Mouse (Mus musculus): ENCODE data around the gene Cyth3. TPM values are rescaled to one million over a fixed set of nuclear protein-coding genes. Genes with fewer than 3 reads are reported as not detected.
A peak's percentile ranks its signal among the peaks of the same experiment; 100 is the strongest.

Cyth3 gene
- polyA plus RNA-seq, 1 experiment from 2014 or later: 61.5 TPM

DNA sequence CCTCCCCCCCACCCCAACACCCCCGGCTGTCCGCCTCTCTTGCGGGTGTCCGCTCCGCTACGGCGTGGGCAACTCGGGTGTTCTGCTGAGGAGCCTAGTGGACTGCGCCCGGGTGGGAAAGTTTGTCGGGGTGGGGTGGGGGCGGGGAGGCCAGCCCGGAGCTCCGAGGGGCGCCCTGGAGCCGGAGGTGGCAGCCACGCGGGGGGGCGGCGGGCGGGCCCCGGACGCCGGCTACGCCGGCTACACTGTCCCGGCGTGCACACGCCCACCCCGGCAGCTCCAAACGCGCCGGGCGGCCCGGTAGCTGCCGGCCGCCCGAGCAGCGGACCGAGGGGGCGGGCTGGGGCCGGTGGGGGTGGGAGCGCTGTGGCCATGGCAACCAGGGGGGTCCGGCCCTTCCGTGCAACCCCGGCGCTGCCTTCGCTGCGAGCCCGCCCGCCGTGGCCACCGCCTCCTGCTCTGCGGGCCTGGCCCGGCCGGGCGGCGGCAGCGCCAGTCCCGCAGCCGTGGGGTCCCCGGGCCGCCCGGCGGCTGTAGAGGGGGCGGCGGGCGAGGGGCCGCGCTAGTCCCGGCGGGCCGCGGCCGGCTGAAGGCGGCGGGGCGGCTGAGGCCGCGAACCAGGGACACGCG lies 109.4 kb downstream of the Cyth3 start:
- Histone ChIP-seq H3K4me2 (ENCODE audit: low read depth, low read length) (peak overlapping the region; percentile 91), H3K27ac (ENCODE audit: low read length) (peak overlapping the region; percentile 85)
- 1% methylated on average over 53 of the region's 82 CpGs for WGBS

GRCm38 (mm10) chr5:143732180-143732891 lies 110.1 kb downstream of the Cyth3 start, which contains the start of gene Usp42:
TSS of gene Usp42 (minus strand) at chr5:143732280.
- Histone ChIP-seq H3K4me1 (replicated peaks; ENCODE audit: control insufficient read depth, insufficient read depth, low read length) (peaks cover 10% of the 10 kb centered on the region), H3K27ac (ENCODE audit: low read length) (peak within 1 kb of the TSS; percentile 85), H3K9ac (ENCODE audit: low read length) (peak within 1 kb of the TSS; percentile 93), H3K9me3 (ENCODE audit: control insufficient read depth, low read length) (no peaks in the 10 kb centered on the region), H3K27me3 (ENCODE audit: control insufficient read depth, insufficient read depth, low read depth, low read length) (no peaks in the 10 kb centered on the region), H3K4me3 (ENCODE audit: low read length) (peak within 1 kb of the TSS; percentile 93), H3K36me3 (ENCODE audit: control insufficient read depth, insufficient read depth, low read length) (peaks cover 4% of the 10 kb centered on the region; the same call in 1 of the 2 replicates), H3K4me2 (ENCODE audit: low read depth, low read length) (peak within 1 kb of the TSS; percentile 91)
- under 1% methylated on average over 57 of the region's 82 CpGs for WGBS
- peak; percentile 99 for ATAC-seq (ENCODE audit: low read depth)

More for the DNA sequence above, 109.4 kb downstream of the Cyth3 start:
- Histone ChIP-seq H3K4me3 (ENCODE audit: low read length) (peak overlapping the region; percentile 93), H3K27me3 (ENCODE audit: control insufficient read depth, insufficient read depth, low read depth, low read length) (no peaks in the 10 kb centered on the region), H3K9me3 (ENCODE audit: control insufficient read depth, low read length) (no peaks in the 10 kb centered on the region), H3K9ac (ENCODE audit: low read length) (peak overlapping the region; percentile 93), H3K36me3 (ENCODE audit: control insufficient read depth, insufficient read depth, low read length) (peaks cover 7% of the 10 kb centered on the region; the same call in 1 of the 2 replicates), H3K4me1 (replicated peaks; ENCODE audit: control insufficient read depth, insufficient read depth, low read length) (peaks cover 10% of the 10 kb centered on the region)
- ATAC-seq (ENCODE audit: low read depth): peak; percentile 56

- Histone ChIP-seq H3K9me3 (ENCODE audit: control insufficient read depth, low read length) (no peaks in the 10 kb centered on the region), H3K4me3 (ENCODE audit: low read length) (no peak overlapping the region), H3K4me1 (replicated peaks; ENCODE audit: control insufficient read depth, insufficient read depth, low read length) (no peaks in the 10 kb centered on the region), H3K4me2 (ENCODE audit: low read depth, low read length) (no peak overlapping the region), H3K36me3 (ENCODE audit: control insufficient read depth, insufficient read depth, low read length) (no peaks in the 10 kb centered on the region), H3K27ac (ENCODE audit: low read length) (no peak overlapping the region), H3K27me3 (ENCODE audit: control insufficient read depth, insufficient read depth, low read depth, low read length) (no peaks in the 10 kb centered on the region), H3K9ac (ENCODE audit: low read length) (no peak overlapping the region)
- no peak for ATAC-seq (ENCODE audit: low read depth)
- WGBS: 56% methylated on average over 2 of the region's 2 CpGs
Observed at GRCm38 (mm10) chr5:143749630-143750208, 127.5 kb downstream of the Cyth3 start.

DNA sequence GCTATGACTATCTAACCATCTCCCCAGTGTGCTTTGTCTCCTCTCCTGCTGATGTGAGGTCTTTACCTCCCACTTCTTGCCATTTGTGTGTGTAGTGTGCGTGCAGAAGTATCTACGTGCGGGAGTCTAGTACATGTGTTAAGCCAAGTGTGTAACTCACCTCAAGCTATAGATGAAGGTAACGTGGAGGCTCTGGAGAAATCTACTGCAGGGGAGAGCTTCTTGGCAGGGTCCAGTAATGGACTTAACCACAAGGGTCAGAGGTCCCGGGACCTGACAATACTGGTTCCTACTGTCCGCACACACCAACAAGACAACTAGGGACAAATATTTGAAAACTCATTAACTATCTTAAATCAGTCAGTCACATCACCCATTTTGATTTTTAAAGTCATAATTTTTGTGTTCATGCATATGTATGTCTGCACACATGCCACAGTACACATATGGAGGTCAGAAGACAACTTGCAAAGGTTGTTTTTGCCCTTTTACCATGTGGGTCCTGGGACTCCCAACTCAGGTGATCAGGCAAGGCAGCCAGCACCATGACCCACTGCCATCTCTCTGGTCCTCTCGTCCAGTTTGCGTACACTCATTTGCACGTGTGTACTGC lies 133.4 kb downstream of the Cyth3 start:
- Histone ChIP-seq H3K4me3 (ENCODE audit: low read length) (no peak overlapping the region), H3K27ac (ENCODE audit: low read length) (no peak overlapping the region), H3K27me3 (ENCODE audit: control insufficient read depth, insufficient read depth, low read depth, low read length) (no peaks in the 10 kb centered on the region), H3K4me1 (replicated peaks; ENCODE audit: control insufficient read depth, insufficient read depth, low read length) (peaks cover 5% of the 10 kb centered on the region), H3K36me3 (ENCODE audit: control insufficient read depth, insufficient read depth, low read length) (no peaks in the 10 kb centered on the region), H3K9ac (ENCODE audit: low read length) (no peak overlapping the region), H3K4me2 (ENCODE audit: low read depth, low read length) (no peak overlapping the region), H3K9me3 (ENCODE audit: control insufficient read depth, low read length) (no peaks in the 10 kb centered on the region)
- WGBS: 88% methylated on average over 9 of the region's 9 CpGs
- ATAC-seq (ENCODE audit: low read depth): no peak

DNA sequence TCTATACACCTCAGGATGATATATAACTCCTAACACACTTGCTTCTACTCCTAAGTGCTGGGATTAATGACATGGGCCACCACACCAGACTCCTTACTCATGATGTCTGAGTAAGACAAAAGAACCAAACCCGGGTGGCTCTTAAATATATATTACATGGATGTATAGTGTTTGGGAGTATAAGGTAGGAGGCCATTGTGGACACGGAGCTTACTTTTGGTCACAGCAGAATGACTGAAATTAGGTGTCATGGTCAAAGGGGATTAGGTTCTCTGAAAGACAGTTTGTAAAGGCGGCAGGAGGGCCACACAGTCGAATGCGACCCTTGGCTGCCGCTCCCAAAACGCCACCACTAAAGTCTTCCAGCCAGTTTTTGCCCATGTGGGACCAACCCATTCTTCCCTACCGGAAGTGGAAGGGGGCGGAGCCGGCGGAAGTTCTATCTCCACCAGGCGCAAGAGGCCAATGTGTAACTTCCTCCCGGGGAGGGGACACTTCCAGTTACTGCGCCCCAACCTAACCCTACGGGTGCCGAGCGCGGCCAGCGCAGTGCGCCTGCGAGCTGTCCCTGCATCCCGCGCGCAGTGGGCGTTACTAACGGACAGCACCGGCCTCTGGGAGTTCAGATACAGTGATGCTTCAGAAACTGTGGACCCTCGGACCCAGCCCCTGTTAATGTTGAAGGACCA lies 135.7 kb downstream of the Cyth3 start:
- Histone ChIP-seq H3K4me3 (ENCODE audit: low read length) (peak overlapping the region; percentile 48), H3K4me2 (ENCODE audit: low read depth, low read length) (peak overlapping the region; percentile 58), H3K36me3 (ENCODE audit: control insufficient read depth, insufficient read depth, low read length) (no peaks in the 10 kb centered on the region), H3K4me1 (replicated peaks; ENCODE audit: control insufficient read depth, insufficient read depth, low read length) (peaks cover 5% of the 10 kb centered on the region), H3K27ac (ENCODE audit: low read length) (no peak overlapping the region), H3K9ac (ENCODE audit: low read length) (peak overlapping the region; percentile 48), H3K27me3 (ENCODE audit: control insufficient read depth, insufficient read depth, low read depth, low read length) (no peaks in the 10 kb centered on the region), H3K9me3 (ENCODE audit: control insufficient read depth, low read length) (no peaks in the 10 kb centered on the region)
- WGBS: 19% methylated on average over 28 of the region's 28 CpGs
- ATAC-seq (ENCODE audit: low read depth): peak; percentile 99

DNA sequence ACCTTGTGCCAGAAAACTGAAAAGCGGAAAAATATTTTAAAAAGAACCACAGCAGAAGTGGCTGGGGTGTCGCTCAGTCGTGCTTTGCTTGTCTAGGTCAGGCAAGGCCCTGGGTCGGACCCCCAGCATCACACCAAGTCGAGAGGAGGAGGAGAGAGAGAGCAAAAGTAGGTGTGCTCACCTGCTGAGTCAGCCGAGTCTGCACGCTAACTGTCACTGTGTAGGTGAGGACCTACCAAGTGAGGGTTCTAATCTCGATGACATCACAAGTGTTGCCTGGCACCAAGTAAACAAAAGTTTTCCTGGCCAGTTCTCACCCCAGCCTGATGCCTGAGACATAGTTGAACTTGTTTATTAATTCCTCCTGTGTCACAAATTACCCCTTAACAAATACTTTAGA lies 137.3 kb downstream of the Cyth3 start:
- Histone ChIP-seq H3K9me3 (ENCODE audit: control insufficient read depth, low read length) (no peaks in the 10 kb centered on the region), H3K9ac (ENCODE audit: low read length) (no peak overlapping the region), H3K36me3 (ENCODE audit: control insufficient read depth, insufficient read depth, low read length) (no peaks in the 10 kb centered on the region), H3K27me3 (ENCODE audit: control insufficient read depth, insufficient read depth, low read depth, low read length) (no peaks in the 10 kb centered on the region), H3K4me1 (replicated peaks; ENCODE audit: control insufficient read depth, insufficient read depth, low read length) (peaks cover 5% of the 10 kb centered on the region), H3K4me3 (ENCODE audit: low read length) (no peak overlapping the region), H3K27ac (ENCODE audit: low read length) (no peak overlapping the region), H3K4me2 (ENCODE audit: low read depth, low read length) (no peak overlapping the region)
- no peak for ATAC-seq (ENCODE audit: low read depth)
- 77% methylated on average over 8 of the region's 8 CpGs for WGBS

Other genes starting within 250 kb of the Cyth3 start
- gene Kdelr2, start 218.6 kb upstream of the Cyth3 start, polyA plus RNA-seq (2015; fragmentation: Nextera tagmentation; extraction: Ambion mirVana): 320 and 341 TPM in 2 replicates
- 8.4 TPM in 2 replicates for gene Daglb, start 157.9 kb upstream of the Cyth3 start, polyA plus RNA-seq (2015; fragmentation: Nextera tagmentation; extraction: Ambion mirVana)
- 329 and 475 TPM in 2 replicates for gene Rac1, start 94.4 kb upstream of the Cyth3 start, polyA plus RNA-seq (2015; fragmentation: Nextera tagmentation; extraction: Ambion mirVana)
- 14.5 and 14.7 TPM in 2 replicates for gene Usp42, start 109.8 kb downstream of the Cyth3 start, polyA plus RNA-seq (2015; fragmentation: Nextera tagmentation; extraction: Ambion mirVana)
- 35.5 and 36.7 TPM in 2 replicates for gene Eif2ak1, start 195.3 kb downstream of the Cyth3 start, polyA plus RNA-seq (2015; fragmentation: Nextera tagmentation; extraction: Ambion mirVana)